Mouse (Mus musculus) CH12.LX (cell line): Measurements from ENCODE around the gene Csrnp1.

ENCODE experiments used
- CHD1 ChIP-seq: IDR thresholded peaks from 2 replicates; pipeline ENCODE4 v1.6.1; 2012; ENCODE audit warnings: low read depth, low read length, improper control_type of control experiment, inconsistent platforms
- CHD2 ChIP-seq: IDR thresholded peaks from 2 replicates; pipeline ENCODE4 v1.6.1; 2011; ENCODE audit warnings: low read length, improper control_type of control experiment
- CTCF ChIP-seq, 2 experiments: IDR thresholded peaks in 1 of 2; conservative IDR thresholded peaks in 1 of 2; 2 replicates each; pipeline ENCODE4 v1.5.1; 2011 to 2012; ENCODE audit warnings: low read depth in 2 of 2, low read length in 2 of 2, improper control_type of control experiment in 1 of 2, inconsistent platforms in 1 of 2, mild to moderate bottlenecking in 1 of 2, moderate library complexity in 1 of 2
- ELF1 ChIP-seq: IDR thresholded peaks from 2 replicates; pipeline ENCODE4 v1.6.1; 2014; ENCODE audit warnings: low read depth, mild to moderate bottlenecking, inconsistent platforms, low read length, improper control_type of control experiment
- EP300 ChIP-seq: IDR thresholded peaks from 2 replicates; pipeline ENCODE4 v1.6.1; 2011; ENCODE audit warnings: low read length, improper control_type of control experiment
- MAFK ChIP-seq: IDR thresholded peaks from 2 replicates; pipeline ENCODE4 v1.6.1; 2011; ENCODE audit warnings: low read length, improper control_type of control experiment; ENCODE audit not compliant: insufficient replicate concordance
- MEF2A ChIP-seq: IDR thresholded peaks from 2 replicates; pipeline ENCODE4 v1.6.1; 2014; ENCODE audit warnings: low read depth, mild to moderate bottlenecking, inconsistent platforms, low read length, improper control_type of control experiment, borderline replicate concordance
- NRF1 ChIP-seq: IDR thresholded peaks from 2 replicates; pipeline ENCODE4 v1.6.1; 2014; ENCODE audit warnings: low read depth, mild to moderate bottlenecking, inconsistent platforms, low read length, improper control_type of control experiment, moderate library complexity
- POLR2A ChIP-seq: IDR thresholded peaks from 2 replicates; pipeline ENCODE4 v1.6.1; 2011; ENCODE audit warnings: low read depth, mild to moderate bottlenecking, improper control_type of control experiment, low read length
- POLR2AphosphoS2 ChIP-seq: IDR thresholded peaks from 2 replicates; pipeline ENCODE4 v1.6.1; 2011; ENCODE audit warnings: low read depth, low read length, improper control_type of control experiment
- SMC3 ChIP-seq: IDR thresholded peaks from 2 replicates; pipeline ENCODE4 v1.6.1; 2011; ENCODE audit warnings: low read depth, low read length, improper control_type of control experiment
- TBP ChIP-seq: conservative IDR thresholded peaks from 2 replicates; pipeline ENCODE4 v1.6.1; 2011; ENCODE audit warnings: low read depth, low read length, improper control_type of control experiment
- ZMIZ1 ChIP-seq: IDR thresholded peaks from 2 replicates; pipeline ENCODE4 v1.6.1; 2012; ENCODE audit warnings: low read depth, mild to moderate bottlenecking, inconsistent platforms, low read length, improper control_type of control experiment

- TF ChIP-seq MEF2A (no peak), POLR2AphosphoS2 (no peak), POLR2A (no peak), CTCF (conservative IDR thresholded peaks at IDR 0.05 in 1 of 2, IDR thresholded peaks at IDR 0.05 in 1 of 2; ENCODE audit: low read depth in 2 of 2, low read length in 2 of 2) (peak; percentile 83 to 90), CHD2 (no peak), ZMIZ1 (no peak), EP300 (no peak), ELF1 (no peak), TBP (no peak), CHD1 (no peak), NRF1 (no peak), SMC3 (peak; percentile 73), MAFK (peak; percentile 61; the same call in 1 of the 2 replicates)
Measured at GRCm38 (mm10) chr9:120020285-120020890, 35.9 kb upstream of the Csrnp1 start.
